Mouse (Mus musculus) olfactory bulb, adult 2 months (tissue): Measurements from ENCODE around the gene Nop53. TPM values are rescaled to one million over a fixed set of nuclear protein-coding genes. Genes with fewer than 3 reads are reported as not detected.

Experiments used
- H3K27ac ChIP-seq: fragments of 200-500 bp; 2 replicates; pipeline ENCODE4 v1.5.1; 2012; ENCODE audit warnings: low read depth, low read length; ENCODE audit not compliant: insufficient read depth
- H3K4me1 ChIP-seq: fragments of 200-500 bp; 2 replicates; pipeline ENCODE4 v1.6.1; 2012; ENCODE audit warnings: low read length; ENCODE audit not compliant: control insufficient read depth, insufficient read depth
- H3K4me3 ChIP-seq: fragments of 200-500 bp; 2 replicates; pipeline ENCODE4 v1.5.1; 2012; ENCODE audit warnings: mild to moderate bottlenecking, low read depth, low read length, moderate library complexity; ENCODE audit not compliant: insufficient read depth
- CTCF ChIP-seq: fragments of 200-500 bp; IDR thresholded peaks from 2 replicates; pipeline ENCODE4 v1.5.1; 2012; ENCODE audit warnings: low read depth, mild to moderate bottlenecking, low read length, moderate library complexity; ENCODE audit not compliant: insufficient read depth
- POLR2A ChIP-seq: fragments of 200-500 bp; IDR thresholded peaks from 2 replicates; pipeline ENCODE4 v1.6.1; 2012; ENCODE audit warnings: mild to moderate bottlenecking, low read depth, low read length, moderate library complexity; ENCODE audit not compliant: insufficient read depth
- WGBS: fragments of 180-500 bp; shearing (Covaris S2); methylation state at CpG from one replicate; pipeline ENCODE4 v1.1.7; 2018; 5-methylcytosine and 5-hydroxymethylcytosine counted together
- polyA plus RNA-seq: library from polyadenylated mRNA; stranded (reverse); fragments of >200 nt; gene quantifications from 2 replicates; pipeline ENCODE4 v1.2.4, GENCODE M21; 2012; ENCODE audit warnings: low replicate concordance; ENCODE audit not compliant: missing spikeins, insufficient read depth, insufficient read length

Nop53 gene
- polyA plus RNA-seq, 1 experiment = not detected

- TF ChIP-seq POLR2A (no peak), CTCF (no peak)
- WGBS = 89% methylated on average over 15 of the region's 15 CpGs
Measured at GRCm38 (mm10) chr7:15950008-15950407, 4.1 kb upstream of the Nop53 start.

GRCm38 (mm10) chr7:15949216-15949790 is 3.4 kb upstream of the Nop53 start:
- 87% methylated on average over 7 of the region's 7 CpGs for WGBS
- H3K4me1 ChIP-seq = peaks cover 15% of the 10 kb centered on the region
- TF ChIP-seq POLR2A (no peak), CTCF (no peak)
- no peak overlapping the region for H3K4me3 ChIP-seq
- no peak overlapping the region for H3K27ac ChIP-seq

More at GRCm38 (mm10) chr7:15950008-15950407, 4.1 kb upstream of the Nop53 start:
- Histone ChIP-seq H3K27ac (no peak overlapping the region), H3K4me1 (peaks cover 16% of the 10 kb centered on the region), H3K4me3 (no peak overlapping the region)

GRCm38 (mm10) chr7:15948381-15948941 is 2.6 kb upstream of the Nop53 start:
- Histone ChIP-seq H3K27ac (peak overlapping the region; percentile 54; the same call in 1 of the 2 replicates), H3K4me3 (peak overlapping the region; percentile 39), H3K4me1 (peaks cover 21% of the 10 kb centered on the region)
- whole genome bisulfite sequencing = 1% methylated on average over 23 of the region's 23 CpGs
- no peak for TF ChIP-seq POLR2A
- TF ChIP-seq CTCF = peak; percentile 85

GRCm38 (mm10) chr7:15947653-15948260 is 1.9 kb upstream of the Nop53 start:
- TF ChIP-seq POLR2A = no peak
- TF ChIP-seq CTCF = no peak
- H3K4me1 ChIP-seq = peaks cover 21% of the 10 kb centered on the region
- H3K27ac ChIP-seq = no peak overlapping the region; the same call in 1 of the 2 replicates
- 43% methylated on average over 4 of the region's 4 CpGs for WGBS
- H3K4me3 ChIP-seq = no peak overlapping the region

- TF ChIP-seq POLR2A = no peak
- no peak for TF ChIP-seq CTCF
- 3% methylated on average over 8 of the region's 8 CpGs for WGBS
- Histone ChIP-seq H3K4me3 (peak overlapping the region; percentile 62), H3K27ac (no peak overlapping the region), H3K4me1 (peaks cover 21% of the 10 kb centered on the region)
Measured at GRCm38 (mm10) chr7:15945211-15945610, 663 bp downstream of the Nop53 start.

GRCm38 (mm10) chr7:15944311-15944710 is 1.6 kb downstream of the Nop53 start:
- WGBS = 83% methylated on average over 1 of the region's 1 CpGs
- H3K4me3 ChIP-seq = no peak overlapping the region
- H3K4me1 ChIP-seq = peaks cover 21% of the 10 kb centered on the region
- no peak overlapping the region for H3K27ac ChIP-seq
- no peak for TF ChIP-seq CTCF
- no peak for TF ChIP-seq POLR2A

- 87% methylated on average over 3 of the region's 3 CpGs for WGBS
- no peak overlapping the region for H3K4me3 ChIP-seq
- no peak overlapping the region for H3K27ac ChIP-seq
- TF ChIP-seq POLR2A = no peak
- no peak for TF ChIP-seq CTCF
- peaks cover 2% of the 10 kb centered on the region; the same call in 1 of the 2 replicates for H3K4me1 ChIP-seq
Measured at GRCm38 (mm10) chr7:15938621-15939020, 7.3 kb downstream of the Nop53 start.

GRCm38 (mm10) chr7:15937491-15937890 is 8.4 kb downstream of the Nop53 start:
- Histone ChIP-seq H3K4me3 (no peak overlapping the region), H3K27ac (no peak overlapping the region), H3K4me1 (no peaks in the 10 kb centered on the region)
- TF ChIP-seq CTCF = no peak
- 88% methylated on average over 5 of the region's 5 CpGs for WGBS

- H3K27ac ChIP-seq = no peak overlapping the region
- TF ChIP-seq POLR2A (no peak), CTCF (no peak)
- H3K4me1 ChIP-seq = no peaks in the 10 kb centered on the region
- WGBS = 52% methylated on average over 16 of the region's 16 CpGs
- no peak overlapping the region for H3K4me3 ChIP-seq
Measured at GRCm38 (mm10) chr7:15933437-15934359, 12.2 kb downstream of the Nop53 start.
